Mouse (Mus musculus) midbrain, postnatal 0 days (tissue): Measurements from ENCODE around the gene Gm20715. TPM values are rescaled to one million over a fixed set of nuclear protein-coding genes. Genes with fewer than 3 reads are reported as not detected.
"Not testable (repeated sequence)": the region's sequence is repeated elsewhere in the genome, so short reads cannot be mapped to it uniquely, and the experiment has no call there.

Source experiments
- ATAC-seq: fragments of 200-750 bp; cut with Nextera tagmentation; 2 replicates; pipeline ENCODE4 v1.8.0; 2017; ENCODE audit warnings: moderate number of reproducible peaks, mild to moderate bottlenecking, moderate TSS enrichment, moderate library complexity; ENCODE audit not compliant: low FRiP score
- DNase-seq: peaks from one replicate; pipeline ENCODE4 v3.0.0-alpha.2; 2015; ENCODE audit warnings: low spot score
- H3K27ac ChIP-seq: fragments of 300-500 bp; sonication (generic); 2 replicates; pipeline ENCODE4 v1.5.1; 2014; ENCODE audit warnings: low read depth, mild to moderate bottlenecking, low read length, mixed read lengths
- H3K27me3 ChIP-seq: fragments of 300-500 bp; sonication (generic); 2 replicates; pipeline ENCODE4 v1.6.1; 2014; ENCODE audit warnings: low read length, control low read depth, mixed read lengths; ENCODE audit not compliant: insufficient read depth
- H3K36me3 ChIP-seq: fragments of 300-500 bp; sonication (generic); 2 replicates; pipeline ENCODE4 v1.6.1; 2014; ENCODE audit warnings: low read length, control low read depth, mixed read lengths; ENCODE audit not compliant: insufficient read depth
- H3K4me1 ChIP-seq: fragments of 300-500 bp; sonication (generic); 2 replicates; pipeline ENCODE4 v1.6.1; 2014; ENCODE audit warnings: mild to moderate bottlenecking, control low read depth, antibody characterized with exemption, low read length, mixed read lengths; ENCODE audit not compliant: insufficient read depth
- H3K4me2 ChIP-seq: fragments of 300-500 bp; sonication (generic); 2 replicates; pipeline ENCODE4 v1.6.1; 2014; ENCODE audit warnings: low read depth, mild to moderate bottlenecking, low read length, mixed read lengths; ENCODE audit not compliant: poor library complexity, severe bottlenecking
- H3K4me3 ChIP-seq: fragments of 300-500 bp; sonication (generic); 2 replicates; pipeline ENCODE4 v1.5.1; 2014; ENCODE audit warnings: low read depth, mild to moderate bottlenecking, low read length, moderate library complexity
- H3K9ac ChIP-seq: fragments of 300-500 bp; sonication (generic); replicated peaks from 2 replicates; pipeline ENCODE4 v1.6.1; 2014; ENCODE audit warnings: mild to moderate bottlenecking, low read length, moderate library complexity, mixed read lengths; ENCODE audit not compliant: poor library complexity, severe bottlenecking
- H3K9me3 ChIP-seq: fragments of 300-500 bp; sonication (generic); 2 replicates; pipeline ENCODE4 v1.6.1; 2016; ENCODE audit warnings: low read length, control low read depth
- CTCF ChIP-seq: IDR thresholded peaks from 2 replicates; pipeline ENCODE4 v1.5.1; 2016; ENCODE audit warnings: antibody characterized with exemption, mild to moderate bottlenecking
- WGBS: fragments of 180-500 bp; shearing (Covaris S2); extraction: QIAGEN DNeasy Blood & Tissue Kit; methylation state at CpG from one replicate; pipeline ENCODE4 v1.1.7; 2014; 5-methylcytosine and 5-hydroxymethylcytosine counted together
- polyA plus RNA-seq: library from polyadenylated mRNA; unstranded; fragments of >200 nt; fragmentation: Nextera tagmentation; extraction: Ambion mirVana; gene quantifications from 2 replicates; pipeline ENCODE4 v1.2.1, GENCODE M21; 2015
- total RNA-seq: library from RNA; depleted of rRNA; stranded (reverse); fragments of >200 nt; gene quantifications from 2 replicates; pipeline ENCODE4 v1.2.3, GENCODE M21; 2014

Gene Gm20715
- total and polyA plus RNA-seq, 2 experiments from 2014 or later: 0.77 TPM; not detected in 1

- Histone ChIP-seq H3K9ac (no peak overlapping the region), H3K27me3 (no peaks in the 10 kb centered on the region), H3K4me2 (no peak overlapping the region), H3K4me1 (no peaks in the 10 kb centered on the region), H3K36me3 (peaks cover 4% of the 10 kb centered on the region), H3K4me3 (no peak overlapping the region), H3K9me3 (no peaks in the 10 kb centered on the region), H3K27ac (no peak overlapping the region)
- no peak for ATAC-seq
- DNase-seq: no peak
- 92% methylated on average over 5 of the region's 5 CpGs for WGBS
- no peak for TF ChIP-seq CTCF
These were observed 42.9 kb upstream of the Gm20715 start for GRCm38 (mm10) chr7:6367185-6367584.

DNA sequence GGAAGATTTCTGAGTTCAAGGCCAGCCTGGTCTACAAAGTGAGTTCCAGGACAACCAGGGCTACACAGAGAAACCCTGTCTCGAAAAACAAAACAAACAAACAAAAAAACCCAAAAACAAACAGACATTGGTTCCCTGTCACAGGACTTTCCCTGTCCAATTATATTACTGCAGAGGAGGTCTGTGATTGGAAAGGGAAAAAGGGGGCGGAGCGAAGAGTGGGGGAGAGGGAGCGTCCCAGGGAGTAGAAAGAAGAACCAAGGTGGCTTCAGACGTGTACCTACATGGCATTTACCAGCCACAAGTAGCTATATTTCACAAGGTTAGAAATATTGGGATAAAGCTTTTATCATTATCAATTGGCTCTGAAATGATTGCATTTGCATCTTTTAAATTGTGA lies 41.9 kb upstream of the Gm20715 start:
- DNase-seq, H3K9ac ChIP-seq, ATAC-seq, H3K4me3 ChIP-seq, H3K27ac ChIP-seq, H3K4me1 ChIP-seq, H3K4me2 ChIP-seq, H3K9me3 ChIP-seq, H3K27me3 ChIP-seq: not testable (repeated sequence)
- peaks cover 10% of the 10 kb centered on the region for H3K36me3 ChIP-seq
- WGBS: 91% methylated on average over 5 of the region's 5 CpGs

- DNase-seq (no peak), ATAC-seq (no peak)
- Histone ChIP-seq H3K9ac (no peak overlapping the region), H3K4me1 (no peaks in the 10 kb centered on the region), H3K27me3 (no peaks in the 10 kb centered on the region), H3K27ac (no peak overlapping the region), H3K4me3 (no peak overlapping the region), H3K36me3 (peaks cover 10% of the 10 kb centered on the region), H3K9me3 (no peaks in the 10 kb centered on the region), H3K4me2 (no peak overlapping the region)
- WGBS: 92% methylated on average over 3 of the region's 3 CpGs
- no peak for TF ChIP-seq CTCF
These were observed 40.6 kb upstream of the Gm20715 start for GRCm38 (mm10) chr7:6369460-6369859.

DNA sequence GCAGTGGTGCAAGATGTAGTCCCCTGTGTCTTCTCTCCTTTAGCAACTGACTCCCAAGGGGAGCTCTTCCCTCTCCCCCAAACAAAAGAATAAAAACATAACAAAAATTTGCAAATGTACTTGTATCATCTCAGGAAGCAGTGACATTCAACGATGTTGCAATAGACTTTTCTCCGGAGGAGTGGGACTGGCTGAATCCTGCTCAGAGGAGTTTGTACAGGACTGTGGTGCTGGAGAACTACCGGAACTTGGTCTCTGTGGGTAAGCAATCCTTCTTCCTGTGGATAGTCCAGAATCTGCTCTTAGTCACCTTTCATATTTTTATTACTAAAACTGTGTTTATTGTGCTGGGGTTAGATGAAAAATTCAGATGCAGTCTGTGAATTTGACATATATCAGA lies 37.1 kb upstream of the Gm20715 start:
- WGBS: 91% methylated on average over 3 of the region's 3 CpGs
- no peak overlapping the region for H3K4me2 ChIP-seq
- DNase-seq: no peak
- no peak for TF ChIP-seq CTCF
- H3K4me1 ChIP-seq: no peaks in the 10 kb centered on the region
- no peaks in the 10 kb centered on the region for H3K27me3 ChIP-seq
- no peak overlapping the region for H3K4me3 ChIP-seq
- H3K9me3 ChIP-seq: no peaks in the 10 kb centered on the region
- ATAC-seq: no peak
- no peak overlapping the region for H3K27ac ChIP-seq
- H3K9ac ChIP-seq: no peak overlapping the region
- H3K36me3 ChIP-seq: peaks cover 16% of the 10 kb centered on the region

- Histone ChIP-seq H3K4me3 (no peak overlapping the region), H3K27ac (no peak overlapping the region), H3K9ac (no peak overlapping the region), H3K4me2 (no peak overlapping the region), H3K4me1 (no peaks in the 10 kb centered on the region), H3K9me3 (no peaks in the 10 kb centered on the region), H3K27me3 (no peaks in the 10 kb centered on the region), H3K36me3 (peaks cover 16% of the 10 kb centered on the region)
- DNase-seq (no peak), ATAC-seq (no peak)
- 89% methylated on average over 8 of the region's 8 CpGs for WGBS
- no peak for TF ChIP-seq CTCF
These were observed 31.6 kb upstream of the Gm20715 start for GRCm38 (mm10) chr7:6378441-6378840.

- no peak for ATAC-seq
- 78% methylated on average over 2 of the region's 2 CpGs for WGBS
- H3K27ac ChIP-seq: no peak overlapping the region
These were observed 28.6 kb upstream of the Gm20715 start for GRCm38 (mm10) chr7:6381431-6381830.

More at GRCm38 (mm10) chr7:6381431-6381830, 28.6 kb upstream of the Gm20715 start:
- Histone ChIP-seq H3K4me3 (no peak overlapping the region), H3K27me3 (no peaks in the 10 kb centered on the region), H3K36me3 (peaks cover 15% of the 10 kb centered on the region; the same call in 1 of the 2 replicates), H3K4me1 (peaks cover 5% of the 10 kb centered on the region), H3K9me3 (no peaks in the 10 kb centered on the region), H3K9ac (no peak overlapping the region), H3K4me2 (no peak overlapping the region)
- no peak for DNase-seq
- TF ChIP-seq CTCF: peak; percentile 32
